Mouse (Mus musculus) ovary, adult 18-20 months (tissue): ENCODE results near the gene Wfdc15a.
"Not testable (repeated sequence)": the region's sequence is repeated elsewhere in the genome, so short reads cannot be mapped to it uniquely, and the experiment has no call there.

Experiments used
- DNase-seq: peaks from one replicate; pipeline ENCODE4 v3.0.0; 2022; ENCODE audit warnings: low spot score, mixed read lengths

Wfdc15a gene

DNA sequence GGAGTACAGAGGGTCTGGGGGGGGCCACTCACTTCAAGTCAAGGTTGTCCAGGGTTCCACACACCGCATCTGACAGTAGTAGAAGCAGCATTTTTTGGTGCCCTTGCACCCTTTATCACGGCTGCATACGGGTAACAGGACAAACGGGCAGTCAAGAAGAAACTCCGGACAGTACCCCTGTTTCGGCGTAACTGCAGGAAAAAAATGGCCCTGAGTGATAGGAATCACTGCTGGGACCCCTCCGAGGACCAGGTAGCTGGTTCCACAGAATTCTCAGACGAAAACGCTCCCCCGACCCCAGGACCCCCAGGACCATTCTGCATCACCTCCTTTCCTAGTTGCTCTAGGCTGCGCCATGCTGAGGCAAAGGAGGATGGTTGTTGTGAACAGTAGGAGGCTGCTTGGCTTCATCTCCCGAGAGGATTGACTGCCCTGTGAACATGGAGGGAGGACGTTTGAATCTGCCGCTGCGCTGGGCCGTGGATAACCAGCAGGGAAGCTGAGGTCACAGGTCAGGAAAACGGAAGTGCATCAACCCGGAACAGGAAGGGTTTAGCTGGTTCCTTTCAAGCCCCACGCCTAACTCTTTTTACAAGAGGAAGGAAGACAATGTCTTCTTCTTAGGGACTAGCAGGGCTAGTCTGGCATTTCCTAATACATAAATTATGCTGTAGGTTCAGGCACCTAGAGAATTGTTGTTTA lies at the start of gene Wfdc15a:
Gene Wfdc15a, minus strand, starts transcription at position 505 of the 702 bp plus-strand sequence.
- DNase-seq: no peak

DNA sequence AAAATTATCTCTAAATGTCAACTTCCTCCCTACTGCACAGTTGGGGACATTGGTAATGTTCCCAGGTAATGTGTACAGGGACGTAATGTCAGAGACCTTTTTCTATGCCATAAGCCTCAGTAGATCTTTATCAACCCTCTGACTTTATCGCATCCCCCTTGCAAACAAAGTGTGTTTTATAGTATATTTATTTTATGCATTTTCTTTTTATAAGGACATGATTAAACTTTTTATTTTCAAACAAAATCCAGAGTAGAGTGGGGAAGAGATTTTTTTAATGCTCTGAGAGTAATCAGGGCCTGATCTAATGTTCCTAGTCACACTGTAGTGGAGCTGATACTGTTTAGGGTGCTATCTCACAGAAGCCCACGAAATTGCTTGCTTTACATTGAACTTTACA lies 38.4 kb upstream of the Wfdc15a start, which contains the start of gene Svs2:
Gene Svs2, minus strand, starts transcription at position 101 of the 400 bp plus-strand sequence.
- DNase-seq: no peak

DNA sequence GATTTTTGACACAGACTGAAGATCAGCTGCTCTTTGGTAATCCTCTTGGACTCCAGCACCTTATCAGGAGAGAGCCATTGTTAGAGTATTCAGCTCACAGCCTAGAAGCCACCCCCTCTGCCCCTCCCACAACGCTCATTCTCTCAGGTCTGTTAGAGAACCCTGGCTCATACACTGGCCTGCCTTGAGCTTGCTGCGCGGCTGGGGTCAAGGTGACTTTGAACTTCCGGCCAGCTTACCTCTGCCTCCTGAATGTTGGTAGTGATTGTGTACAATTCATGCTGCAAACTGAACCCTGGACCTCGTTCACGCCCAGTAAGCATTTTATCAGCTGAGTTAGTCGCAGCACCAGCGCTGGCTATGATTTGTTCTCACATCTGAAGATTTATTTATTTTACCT lies 32.7 kb upstream of the Wfdc15a start:
- no peak for DNase-seq

DNA sequence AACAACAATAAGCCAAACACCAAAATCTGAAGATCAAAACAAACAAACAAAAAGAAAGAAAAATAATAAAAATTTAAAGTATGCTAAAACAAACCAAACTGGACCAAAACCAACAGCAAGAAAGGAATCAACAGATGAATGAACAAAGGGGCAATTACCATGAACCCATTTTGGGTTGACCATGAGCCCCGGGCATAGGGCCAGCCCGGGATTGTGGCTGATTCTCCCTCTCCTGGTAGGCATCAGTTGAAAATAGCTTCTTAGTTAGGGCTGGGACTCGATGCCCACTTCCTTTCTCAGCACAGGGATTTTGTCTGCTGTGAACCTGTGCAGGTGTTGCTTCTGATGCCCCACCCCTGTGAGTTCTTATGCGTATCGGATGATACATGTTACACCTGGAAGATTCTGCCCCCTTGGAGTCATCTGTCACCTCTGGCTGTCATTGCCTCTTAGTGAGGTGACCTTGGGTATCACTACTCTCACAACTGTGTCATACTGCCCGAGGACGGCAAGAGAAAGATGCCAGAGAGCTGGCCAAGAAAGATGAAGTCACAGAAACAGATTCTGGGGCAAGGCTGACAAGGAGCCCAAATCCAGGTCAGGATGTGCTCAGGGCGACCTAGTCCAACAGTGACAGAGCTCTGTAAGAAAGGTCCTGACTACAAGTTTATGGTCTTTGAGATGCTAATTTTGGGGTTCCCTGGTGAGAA lies 28.6 kb upstream of the Wfdc15a start:
- DNase-seq: no peak

DNA sequence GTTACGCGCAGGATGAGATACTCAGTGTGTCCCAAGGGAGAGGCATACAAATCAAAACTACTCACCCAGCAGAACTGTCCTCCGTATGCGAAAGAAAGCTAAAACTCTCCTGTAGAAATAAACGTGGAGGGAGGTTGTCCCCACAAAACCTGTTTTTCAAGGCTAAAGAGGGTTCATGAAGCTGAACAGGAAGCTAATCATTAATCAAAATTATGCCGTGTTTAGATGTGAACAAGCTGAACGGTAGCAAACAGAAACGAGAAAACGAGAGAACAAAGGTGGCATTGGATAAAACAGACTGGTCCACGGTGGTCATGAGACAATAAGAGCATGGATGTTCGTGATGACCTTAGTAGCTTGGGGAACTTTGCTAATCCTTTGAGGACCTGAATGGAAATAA lies 21.6 kb upstream of the Wfdc15a start, which contains the start of gene Wfdc15b:
Gene Wfdc15b, minus strand, starts transcription at position 139 of the 400 bp plus-strand sequence.
- no peak for DNase-seq

DNA sequence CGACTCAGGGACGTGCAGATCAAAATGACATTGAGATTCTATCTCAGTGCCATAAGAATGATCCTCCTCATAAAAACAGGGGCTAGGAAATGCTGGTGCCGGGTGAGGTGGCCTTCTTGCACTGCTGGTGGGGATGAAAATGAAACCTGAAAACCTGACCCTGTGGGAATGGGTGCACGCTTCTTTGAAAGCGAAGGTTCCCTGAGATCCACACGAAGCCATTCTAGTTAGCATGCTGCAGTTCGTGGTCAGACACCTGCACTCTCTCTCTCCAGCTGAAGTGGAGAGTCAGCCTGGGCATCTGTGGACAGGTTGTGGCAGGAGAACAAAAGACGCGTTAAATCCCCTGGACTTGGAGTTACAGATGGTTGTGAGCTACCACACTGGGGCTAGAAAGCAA lies 19.4 kb upstream of the Wfdc15a start:
- no peak for DNase-seq

DNA sequence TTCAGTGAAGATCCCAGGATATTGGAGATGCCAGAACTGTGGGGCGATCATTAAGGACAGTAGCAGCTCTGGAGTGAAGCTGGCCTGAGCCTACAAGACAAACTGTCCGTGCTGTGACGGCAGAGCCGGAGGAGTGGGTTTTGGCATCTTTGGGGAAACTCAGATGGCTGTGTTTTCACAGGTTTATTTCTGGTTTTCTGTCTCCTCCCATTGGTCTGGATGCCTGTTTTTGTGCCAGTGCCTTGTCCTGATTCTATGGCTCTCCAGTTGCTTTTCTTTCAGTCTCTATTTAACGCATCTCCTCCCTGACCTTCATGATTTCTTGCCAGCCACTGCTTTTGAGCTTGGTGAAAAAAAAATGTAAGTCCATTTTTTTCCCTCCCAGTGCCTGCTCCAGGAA lies 12.8 kb upstream of the Wfdc15a start:
- no peak for DNase-seq

DNA sequence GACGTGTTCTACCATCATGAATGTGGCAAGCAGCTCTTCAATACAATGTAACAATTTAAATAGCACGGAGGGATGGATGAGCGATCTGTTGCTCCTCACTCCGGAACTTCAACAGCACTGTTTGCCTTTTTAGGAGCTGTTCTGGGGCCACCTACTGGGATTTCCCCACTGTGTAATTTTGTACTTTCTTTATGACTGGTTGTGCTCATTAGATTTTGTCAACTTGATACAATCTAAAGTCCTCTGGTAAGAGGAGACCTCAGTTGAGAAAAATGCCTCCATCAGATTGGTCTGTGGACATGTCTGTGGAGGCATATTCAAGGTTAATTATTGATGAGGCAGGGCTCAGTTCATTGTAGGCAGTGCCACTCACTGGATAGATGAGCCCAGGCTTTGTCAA lies 11.0 kb upstream of the Wfdc15a start:
- no peak for DNase-seq

DNA sequence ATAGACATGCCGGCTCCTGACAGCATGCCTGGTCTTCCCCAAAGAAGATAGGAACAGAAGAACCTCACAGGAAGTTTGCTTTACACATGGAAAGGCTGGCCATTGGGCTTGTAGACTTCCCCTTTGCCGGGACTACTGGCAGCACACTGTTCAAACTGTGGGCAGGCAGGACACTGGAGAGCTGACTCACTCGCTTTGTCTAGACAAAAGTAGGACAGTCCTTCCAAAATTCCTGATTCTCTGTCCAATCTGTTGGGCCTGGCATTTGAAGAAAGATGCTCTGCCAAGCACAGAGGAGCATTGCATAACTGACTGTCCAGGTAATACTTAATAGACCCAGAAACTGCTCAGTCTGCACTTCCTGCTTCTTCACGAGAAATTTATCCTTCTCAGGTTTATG lies 6.7 kb upstream of the Wfdc15a start:
- no peak for DNase-seq

DNA sequence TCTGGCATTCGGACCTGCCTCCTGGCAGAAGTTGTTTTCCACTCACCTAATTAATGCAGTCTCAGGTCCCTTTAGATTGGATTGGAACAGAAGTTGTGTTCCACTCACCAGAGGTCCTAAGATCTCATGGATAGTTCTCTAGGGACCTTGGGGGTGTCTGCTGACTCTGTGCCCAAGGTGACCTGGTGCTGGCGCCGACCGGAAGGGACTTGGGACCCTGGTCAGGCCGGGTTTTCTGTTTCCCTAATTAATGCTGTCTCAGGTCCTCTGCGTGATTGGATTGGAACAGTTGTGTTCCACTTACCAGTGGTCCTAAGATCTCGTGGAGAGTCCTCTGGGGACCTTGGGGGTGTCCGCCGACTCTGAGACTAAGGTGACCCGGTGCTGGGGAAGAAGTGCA lies 6.1 kb upstream of the Wfdc15a start:
- DNase-seq: not testable (repeated sequence)

DNA sequence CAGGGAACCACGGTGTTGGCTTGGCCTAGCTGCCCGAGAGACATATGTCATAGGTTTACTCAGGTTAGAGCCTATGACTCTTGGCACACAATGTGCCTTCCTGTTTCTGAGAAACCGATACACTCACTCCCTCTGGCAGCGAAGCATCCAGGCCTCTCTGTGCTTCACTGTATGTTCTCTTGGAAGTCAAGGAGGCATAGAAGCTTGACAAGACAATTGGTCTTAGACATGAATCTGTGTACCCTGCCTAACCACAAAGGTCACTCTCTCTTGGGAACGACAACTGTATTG lies 3.3 kb downstream of the Wfdc15a start:
- DNase-seq: no peak

DNA sequence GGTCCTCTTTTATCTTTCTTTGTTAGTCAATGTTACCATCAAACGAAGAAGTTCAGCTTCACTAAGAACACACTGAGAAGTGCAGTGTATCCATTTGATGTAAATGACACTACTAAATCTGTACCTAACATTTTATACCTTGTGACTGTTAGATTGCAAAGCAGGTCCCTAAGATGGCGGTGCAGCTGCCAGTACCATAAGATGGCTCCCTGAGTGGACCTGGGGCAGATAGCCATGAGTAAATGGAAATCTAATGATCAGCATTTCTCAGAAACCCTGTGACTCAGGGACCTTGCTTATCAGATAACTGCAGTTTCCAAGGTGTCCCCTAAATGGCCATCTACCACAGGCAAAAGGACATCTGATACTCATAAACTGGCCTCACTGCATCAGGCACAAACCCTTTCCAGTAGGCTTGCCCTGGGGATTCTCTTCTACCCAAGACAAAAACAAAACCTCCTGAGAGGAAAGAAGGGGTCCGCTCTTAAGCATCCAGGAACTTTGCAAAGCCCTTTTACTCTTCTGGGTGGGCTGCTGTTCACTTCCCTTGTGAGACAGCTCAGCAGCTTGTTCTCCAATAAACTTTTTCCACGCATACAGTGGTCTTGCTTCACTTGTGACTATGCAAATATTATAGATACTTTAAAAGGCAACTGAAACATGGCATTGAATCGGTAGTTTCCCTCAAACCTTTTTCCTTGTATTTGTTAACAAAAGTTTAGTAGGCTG lies 3.8 kb downstream of the Wfdc15a start:
- DNase-seq: no peak

DNA sequence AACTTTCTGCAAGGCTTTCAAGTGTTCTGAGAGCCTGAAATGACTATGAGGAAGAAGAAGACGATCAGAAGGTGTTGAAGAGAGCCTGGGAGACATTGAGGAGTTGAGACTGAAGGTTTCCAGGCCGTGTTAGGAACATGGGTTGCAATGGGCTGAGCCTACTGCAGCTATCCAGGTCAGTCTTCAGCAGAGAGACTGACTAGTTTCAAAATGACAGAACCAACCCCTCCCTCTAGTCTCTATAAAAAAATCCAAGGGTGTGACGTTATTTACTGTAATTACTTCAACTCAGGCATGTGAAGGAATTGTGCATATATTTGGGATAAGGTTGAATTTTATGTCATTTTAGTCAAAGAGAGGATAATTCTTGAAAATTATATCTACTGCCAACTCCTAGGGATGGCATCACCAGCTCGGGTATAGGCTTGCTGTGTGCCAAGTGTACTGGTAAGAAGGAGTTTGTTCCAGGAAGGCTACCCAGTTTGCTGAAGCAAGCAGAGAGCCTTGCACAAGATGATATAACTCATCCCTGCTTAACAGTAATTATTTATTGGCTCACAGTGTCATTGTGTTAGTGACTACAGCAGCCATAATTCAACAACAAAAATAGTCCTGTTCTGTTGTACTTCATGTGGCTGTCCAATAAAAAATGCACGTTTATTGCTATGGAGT lies 4.8 kb downstream of the Wfdc15a start:
- no peak for DNase-seq

DNA sequence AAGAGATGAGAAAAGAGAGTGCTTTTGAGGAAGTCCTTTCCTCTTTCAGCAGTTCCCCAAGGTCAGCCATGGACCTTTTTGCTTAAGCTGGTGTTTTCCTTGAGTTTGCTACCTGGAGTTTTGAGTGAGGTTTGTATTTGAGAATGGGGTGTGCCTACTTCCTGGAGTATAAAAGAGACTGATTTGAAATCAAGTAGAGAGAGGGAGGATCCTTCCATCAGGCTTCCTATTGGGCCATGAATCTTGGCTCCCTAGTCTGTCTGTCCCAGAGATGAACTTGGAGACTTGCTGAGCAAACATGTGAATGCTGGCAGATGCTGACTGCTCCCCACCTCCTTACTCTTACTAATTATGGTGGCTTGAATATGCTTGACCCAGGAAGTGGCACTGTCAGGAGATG lies 7.7 kb downstream of the Wfdc15a start:
- DNase-seq: no peak

DNA sequence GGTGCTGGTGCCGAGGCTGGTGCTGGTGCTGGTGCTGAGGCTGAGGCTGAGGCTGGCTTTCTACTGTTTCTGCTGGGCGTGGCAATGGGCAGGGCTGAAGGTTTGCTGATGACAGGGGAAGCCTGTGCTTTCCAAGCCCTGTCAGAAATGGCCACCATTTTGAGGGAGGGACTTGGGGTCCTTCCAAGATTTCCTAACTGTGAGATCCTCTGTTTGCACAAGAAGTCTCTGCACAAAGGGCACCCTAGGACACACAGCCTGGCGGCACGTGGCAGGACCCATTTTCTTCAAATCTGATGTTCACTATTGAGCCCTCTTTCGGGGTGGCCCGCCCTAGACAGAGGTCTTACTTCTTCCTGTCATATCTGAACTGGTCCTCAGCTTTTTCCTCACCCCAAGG lies 9.4 kb downstream of the Wfdc15a start, which contains the start of gene Wfdc12:
Gene Wfdc12, minus strand, starts transcription at position 33 of the 400 bp plus-strand sequence.
- DNase-seq: no peak

DNA sequence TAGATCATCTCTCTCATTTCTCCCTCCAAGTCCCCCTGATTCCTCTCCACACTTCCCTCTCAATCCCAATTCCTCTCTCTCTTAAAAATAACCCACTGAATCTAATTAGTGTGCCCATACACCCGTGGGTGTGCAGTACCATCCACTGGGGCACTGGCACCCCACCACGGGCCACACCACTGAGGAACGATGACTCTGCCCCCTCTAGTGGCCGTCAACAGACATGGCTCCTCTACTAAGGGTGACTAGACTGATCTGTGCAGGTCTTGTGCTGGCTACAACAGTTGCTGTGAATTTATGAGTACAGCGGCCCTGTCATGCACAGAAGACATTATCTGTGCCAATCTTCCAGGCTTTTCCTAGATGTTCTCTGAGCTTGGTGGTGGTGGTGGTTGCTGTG lies 11.2 kb downstream of the Wfdc15a start:
- no peak for DNase-seq

DNA sequence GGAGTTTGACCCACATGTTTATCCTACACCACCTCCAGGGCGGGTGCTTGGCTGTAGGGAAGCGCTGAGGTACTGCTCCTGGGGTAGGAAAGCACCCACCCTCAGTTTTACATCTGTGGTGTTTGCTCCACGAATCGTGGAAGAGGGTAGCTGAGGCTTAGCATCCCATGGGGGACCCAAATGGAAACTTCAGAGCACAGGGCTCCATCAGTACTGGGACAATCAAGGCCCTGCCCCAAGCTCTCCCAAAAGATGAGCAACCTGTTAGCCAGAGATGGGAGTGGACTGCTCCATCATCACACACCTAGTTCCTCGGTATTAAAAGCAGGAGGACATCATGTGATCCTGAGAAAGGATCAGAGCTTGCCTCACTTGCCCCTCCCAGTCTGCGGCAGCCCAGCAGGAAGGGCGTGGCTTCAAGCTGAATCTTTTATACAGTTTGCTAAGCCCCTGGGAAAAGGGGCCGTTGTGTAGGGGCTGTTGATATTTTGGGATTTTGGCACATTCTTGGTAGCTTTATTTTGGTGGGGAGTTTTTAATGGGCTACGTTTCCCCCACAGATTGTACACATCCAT lies 15.7 kb downstream of the Wfdc15a start:
- no peak for DNase-seq

DNA sequence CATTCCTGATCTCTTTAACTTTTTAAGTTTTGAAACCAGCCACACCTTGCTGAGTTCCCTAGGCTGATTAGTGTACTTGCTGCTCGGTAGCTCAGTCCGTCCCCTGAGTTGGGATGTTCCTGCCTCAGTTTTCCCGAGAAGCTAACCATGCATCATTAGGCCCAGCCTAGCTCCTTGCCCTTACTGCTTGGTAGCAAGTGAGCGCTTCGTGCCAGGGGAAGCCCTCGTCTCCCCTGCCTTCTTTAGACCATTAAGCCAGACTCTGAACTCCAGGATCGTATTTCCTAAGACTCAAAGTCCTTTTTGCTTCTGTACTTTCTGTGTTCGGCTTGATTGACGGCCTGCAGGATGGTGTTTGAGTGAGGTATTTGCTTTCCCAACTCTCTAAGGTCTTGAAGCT lies 16.6 kb downstream of the Wfdc15a start:
- DNase-seq: no peak

DNA sequence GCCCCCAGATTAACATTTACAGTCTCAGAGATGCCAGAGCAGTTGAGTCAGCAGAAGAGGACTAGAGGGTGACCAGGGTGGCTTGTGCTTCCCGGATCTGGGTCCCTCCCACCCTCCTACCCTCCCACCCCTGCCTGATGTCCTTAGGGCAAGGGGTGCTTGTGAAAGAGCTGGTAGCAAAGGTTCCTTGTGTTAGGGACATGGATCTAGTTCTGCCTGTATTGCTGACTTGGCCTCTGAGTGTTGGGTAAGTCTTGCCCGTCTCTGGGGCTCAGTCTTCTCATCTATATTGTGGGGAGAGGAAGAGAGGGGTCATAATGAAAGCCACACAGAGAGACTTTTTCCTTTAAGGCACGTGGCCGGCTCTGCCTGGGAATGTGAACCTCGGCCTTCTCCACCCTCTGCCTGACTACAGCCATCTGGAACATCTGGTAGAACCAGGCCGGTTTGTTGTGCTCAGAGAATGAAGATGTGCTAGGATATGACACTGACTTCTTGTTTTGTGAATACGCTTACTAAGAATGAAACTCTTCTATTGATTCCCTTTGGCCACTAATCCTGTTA lies 17.2 kb downstream of the Wfdc15a start, which contains the start of gene Wfdc5:
Gene Wfdc5, minus strand, starts transcription at position 51 of the 564 bp plus-strand sequence.
- no peak for DNase-seq

DNA sequence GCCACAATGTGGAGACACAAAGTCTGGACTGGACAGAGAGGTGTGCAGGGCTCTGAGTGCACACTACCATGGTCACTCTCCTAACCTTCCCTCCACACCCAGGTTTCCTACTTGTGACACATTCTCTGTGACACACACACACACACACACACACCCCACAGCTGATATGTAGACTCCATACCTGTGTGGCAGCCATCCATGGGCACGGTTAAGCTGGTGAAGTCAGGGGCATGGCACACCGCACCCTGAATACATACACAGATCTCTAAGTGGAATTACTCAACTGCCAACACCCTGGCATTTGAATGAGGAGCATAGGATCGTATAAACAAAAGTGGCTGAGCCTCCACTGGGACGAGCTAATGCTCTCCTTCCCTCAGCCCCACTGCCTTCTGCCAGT lies 19.2 kb downstream of the Wfdc15a start:
- DNase-seq: no peak

DNA sequence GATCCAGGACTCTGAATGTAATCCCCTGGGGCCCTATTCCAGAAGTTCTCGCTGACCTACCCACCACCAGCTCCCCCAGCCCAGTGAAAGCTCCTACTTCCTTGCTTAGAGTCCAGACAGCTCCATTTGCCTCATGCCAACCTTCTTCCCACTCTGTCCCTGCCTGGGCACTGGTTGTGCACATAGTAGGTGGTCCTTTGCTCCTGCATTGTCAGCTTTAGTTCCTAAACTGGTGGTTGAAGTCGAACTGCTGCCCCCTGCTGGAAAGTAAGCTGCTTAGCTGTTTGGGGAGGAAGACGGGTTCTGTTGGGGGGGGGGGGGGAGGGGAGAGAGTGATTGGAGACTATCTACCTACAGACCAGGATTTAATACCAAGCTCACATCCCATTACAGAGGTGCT lies 19.8 kb downstream of the Wfdc15a start:
- no peak for DNase-seq

DNA sequence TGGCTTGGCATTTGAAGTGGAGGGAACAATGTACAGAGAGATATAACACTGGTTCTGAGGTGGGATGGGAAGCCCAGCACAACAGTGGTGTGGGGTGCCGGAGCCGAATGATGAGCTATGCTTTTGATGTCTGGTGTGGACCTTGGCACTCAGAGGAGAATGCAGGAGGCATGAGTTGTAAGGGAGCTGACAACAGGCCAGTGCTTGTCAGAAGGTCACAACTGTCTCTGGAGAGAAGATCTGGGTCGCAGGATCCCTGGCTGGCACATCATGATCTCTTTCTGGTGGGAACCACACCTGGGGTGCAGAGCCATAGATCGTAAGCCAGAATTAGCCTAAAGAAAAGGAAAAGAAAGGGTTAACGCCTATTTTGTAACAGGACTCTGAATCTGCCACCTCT lies 22.1 kb downstream of the Wfdc15a start:
- no peak for DNase-seq
